Mouse (Mus musculus) midbrain, embryonic 15.5 days (tissue): ENCODE measurements at regions not wholly inside any gene's neighbourhood (a gene's known extent, or its start where the extent isn't known, plus 50 kb on each side); places are given as distances from the start of the nearest gene placed in this dataset.

Experiments used
- ATAC-seq: fragments of 200-750 bp; cut with Nextera tagmentation; replicated peaks from 2 replicates; pipeline ENCODE4 v1.8.0; 2017; ENCODE audit warnings: moderate TSS enrichment
- H3K27ac ChIP-seq: fragments of 300-500 bp; sonication (generic); 2 replicates; pipeline ENCODE4 v1.5.1; 2015; ENCODE audit warnings: mild to moderate bottlenecking, inconsistent platforms
- H3K27me3 ChIP-seq: fragments of 300-500 bp; sonication (generic); replicated peaks from 2 replicates; pipeline ENCODE4 v1.6.1; 2015; ENCODE audit warnings: inconsistent platforms
- H3K36me3 ChIP-seq: fragments of 300-500 bp; sonication (generic); replicated peaks from 2 replicates; pipeline ENCODE4 v1.6.1; 2015; ENCODE audit warnings: inconsistent platforms
- H3K4me1 ChIP-seq: fragments of 300-500 bp; sonication (generic); 2 replicates; pipeline ENCODE4 v1.6.1; 2015; ENCODE audit warnings: inconsistent platforms
- H3K4me2 ChIP-seq: fragments of 300-500 bp; sonication (generic); 2 replicates; pipeline ENCODE4 v1.6.1; 2015; ENCODE audit warnings: inconsistent platforms, mild to moderate bottlenecking, moderate library complexity
- H3K4me3 ChIP-seq: fragments of 300-500 bp; sonication (generic); 2 replicates; pipeline ENCODE4 v1.5.1; 2015; ENCODE audit warnings: mild to moderate bottlenecking, inconsistent platforms
- H3K9ac ChIP-seq: fragments of 300-500 bp; sonication (generic); 2 replicates; pipeline ENCODE4 v1.6.1; 2015; ENCODE audit warnings: mild to moderate bottlenecking, inconsistent platforms
- H3K9me3 ChIP-seq: fragments of 300-500 bp; sonication (generic); 2 replicates; pipeline ENCODE4 v1.6.1; 2016; ENCODE audit warnings: inconsistent platforms
- WGBS: fragments of 180-500 bp; shearing (Covaris S2); methylation state at CpG from one replicate; pipeline ENCODE4 v1.1.7; 2015; ENCODE audit warnings: mixed read lengths; 5-methylcytosine and 5-hydroxymethylcytosine counted together

DNA sequence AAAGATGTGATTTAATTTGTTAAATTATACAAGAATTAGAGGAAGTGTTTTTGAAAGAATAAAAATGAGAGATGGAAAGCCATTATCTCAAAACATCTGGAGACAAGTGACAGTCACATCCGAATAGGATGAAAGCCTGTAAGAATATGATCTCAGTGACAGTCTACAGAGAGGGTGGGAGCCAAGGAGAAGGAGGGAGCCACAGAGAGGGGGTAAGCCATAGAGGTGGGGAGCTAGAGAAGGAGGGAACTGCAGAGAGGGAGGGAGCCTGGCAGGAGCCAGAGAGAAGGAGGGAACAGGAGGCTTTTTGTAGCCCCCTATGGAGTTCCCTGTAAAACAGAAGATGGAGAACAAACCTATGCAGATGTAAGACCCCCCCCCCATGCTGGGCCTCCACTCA is 438.4 kb downstream of the Atp23 start:
- no peak overlapping the region for H3K4me3 ChIP-seq
- H3K9ac ChIP-seq = no peak overlapping the region
- 73% methylated on average over 1 of the region's 1 CpGs for WGBS
- no peaks in the 10 kb centered on the region for H3K4me1 ChIP-seq
- H3K27me3 ChIP-seq = no peaks in the 10 kb centered on the region
- H3K36me3 ChIP-seq = no peaks in the 10 kb centered on the region
- no peak overlapping the region for H3K27ac ChIP-seq
- H3K9me3 ChIP-seq = no peaks in the 10 kb centered on the region; the same call in 1 of the 2 replicates
- H3K4me2 ChIP-seq = no peak overlapping the region
- no peak for ATAC-seq

DNA sequence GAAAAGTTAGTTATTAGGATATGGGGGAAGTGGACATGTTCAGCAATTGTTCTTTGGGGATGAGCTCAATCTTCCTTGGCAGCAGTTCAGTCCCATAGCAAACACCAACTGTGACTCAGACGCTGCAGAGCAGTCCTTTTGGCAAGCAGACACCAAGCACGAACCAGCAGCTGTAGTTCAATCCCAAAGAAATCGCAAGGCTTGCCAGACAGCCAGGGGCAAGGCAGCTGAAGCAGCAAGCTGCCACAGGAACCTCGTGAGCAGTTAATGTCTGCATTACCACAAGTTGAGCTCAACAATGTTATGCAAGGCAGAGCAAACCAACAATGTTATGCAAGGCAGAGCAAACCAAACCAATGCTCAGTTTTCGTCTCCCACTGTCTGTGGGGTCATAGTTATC is 442.6 kb downstream of the Atp23 start:
- no peaks in the 10 kb centered on the region for H3K9me3 ChIP-seq
- H3K4me1 ChIP-seq = no peaks in the 10 kb centered on the region
- no peaks in the 10 kb centered on the region for H3K27me3 ChIP-seq
- ATAC-seq = no peak
- no peaks in the 10 kb centered on the region for H3K36me3 ChIP-seq
- no peak overlapping the region for H3K9ac ChIP-seq
- no peak overlapping the region for H3K4me2 ChIP-seq
- no peak overlapping the region for H3K27ac ChIP-seq
- WGBS = 77% methylated on average over 5 of the region's 5 CpGs
- no peak overlapping the region for H3K4me3 ChIP-seq

DNA sequence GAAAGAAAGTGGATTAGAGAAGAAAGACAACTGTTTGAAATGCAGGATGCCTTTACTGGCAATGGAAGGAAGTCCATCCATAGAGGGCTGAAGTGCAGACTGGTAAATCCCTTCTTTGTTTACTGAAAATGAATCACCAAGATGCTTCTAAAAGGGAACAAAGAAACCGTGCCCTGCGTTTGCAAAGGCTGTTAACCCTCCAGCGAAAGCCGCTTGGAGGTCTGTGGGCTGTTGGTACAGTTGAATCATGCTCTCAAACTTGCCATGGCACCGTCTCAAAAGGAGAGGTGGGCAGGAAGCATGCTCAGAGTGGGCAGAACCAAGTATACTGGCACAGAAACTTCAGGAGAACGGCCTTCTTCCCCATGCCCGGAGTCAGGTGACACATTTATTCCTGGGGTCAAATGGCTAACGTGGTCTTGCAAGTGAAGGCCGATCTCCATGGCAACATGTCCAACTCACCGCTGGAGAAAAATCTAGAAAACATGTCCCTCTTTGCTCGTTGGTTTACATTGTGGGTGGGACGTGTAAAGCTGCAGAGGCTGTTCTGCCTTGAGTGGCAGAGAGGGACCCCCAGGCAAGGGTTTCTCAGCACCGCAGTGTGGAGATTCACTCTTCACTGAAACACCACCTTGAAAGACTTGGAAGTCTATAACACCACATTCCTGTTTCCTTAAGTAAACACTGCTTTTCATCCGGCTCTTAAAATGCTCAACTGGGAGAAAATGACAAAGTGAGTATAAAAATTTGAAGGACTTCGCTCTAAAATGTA is 448.2 kb downstream of the Atp23 start:
- H3K4me2 ChIP-seq = no peak overlapping the region
- H3K27ac ChIP-seq = no peak overlapping the region
- no peak overlapping the region for H3K4me3 ChIP-seq
- H3K9ac ChIP-seq = no peak overlapping the region
- H3K9me3 ChIP-seq = no peaks in the 10 kb centered on the region
- peaks cover 4% of the 10 kb centered on the region; the same call in 1 of the 2 replicates for H3K4me1 ChIP-seq
- no peaks in the 10 kb centered on the region for H3K36me3 ChIP-seq
- 0 out of 2 replicates have a peak, but pooled peaks have one; percentile 48 for ATAC-seq
- 44% methylated on average over 15 of the region's 15 CpGs for WGBS
- H3K27me3 ChIP-seq = no peaks in the 10 kb centered on the region

DNA sequence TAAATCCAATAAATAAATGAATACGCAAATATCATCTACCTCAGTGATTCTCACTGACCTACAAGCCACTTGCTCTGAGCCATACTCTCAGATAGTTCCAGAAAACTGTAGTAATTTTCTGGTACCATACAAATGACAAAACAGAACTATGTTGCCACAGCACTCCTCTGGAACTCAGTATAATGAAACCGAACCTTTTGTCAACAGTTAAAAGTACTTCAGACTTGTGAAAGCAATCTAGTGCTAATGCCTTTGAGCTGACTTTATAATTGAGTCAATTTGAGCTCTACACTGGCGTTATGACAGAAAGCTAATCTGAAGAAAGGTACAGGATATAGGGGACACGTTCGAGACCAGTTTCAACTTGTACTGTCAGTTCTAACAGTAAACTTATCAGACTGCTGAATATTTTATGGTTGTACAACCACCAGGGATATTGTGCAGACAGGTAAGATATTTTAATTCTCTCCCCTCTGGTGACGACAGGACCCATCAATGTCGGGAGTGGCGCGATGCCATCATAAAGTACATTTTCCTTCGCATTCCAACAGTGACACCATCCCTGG is 449.0 kb downstream of the Atp23 start:
- no peaks in the 10 kb centered on the region for H3K27me3 ChIP-seq
- WGBS = 67% methylated on average over 10 of the region's 10 CpGs
- no peaks in the 10 kb centered on the region for H3K36me3 ChIP-seq
- H3K9me3 ChIP-seq = no peaks in the 10 kb centered on the region
- H3K4me2 ChIP-seq = no peak overlapping the region
- no peak overlapping the region for H3K27ac ChIP-seq
- H3K4me1 ChIP-seq = peaks cover 4% of the 10 kb centered on the region; the same call in 1 of the 2 replicates
- no peak overlapping the region for H3K4me3 ChIP-seq
- no peak overlapping the region for H3K9ac ChIP-seq
- ATAC-seq = no peak

DNA sequence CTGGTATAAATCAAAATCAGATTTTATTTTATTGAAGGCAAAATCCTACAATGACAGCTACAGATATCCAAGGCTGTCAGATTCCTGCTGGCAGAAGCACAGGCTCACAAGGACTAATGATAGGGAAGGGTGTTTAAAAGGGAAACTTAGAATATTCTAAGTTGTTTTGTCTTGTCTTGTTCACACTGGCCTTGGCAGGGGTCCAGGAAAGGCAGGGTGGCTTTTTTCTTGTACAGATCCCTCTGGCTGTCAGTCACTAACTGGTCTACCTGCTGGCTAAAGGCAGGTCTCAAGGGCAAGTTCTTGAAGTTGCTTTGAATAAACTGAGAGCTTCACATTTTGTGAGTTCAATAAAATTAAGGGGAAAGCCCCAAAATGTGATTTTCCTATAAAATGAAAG is 465.3 kb downstream of the Lrig3 start:
- H3K9ac ChIP-seq = no peak overlapping the region
- H3K36me3 ChIP-seq = no peaks in the 10 kb centered on the region
- no peaks in the 10 kb centered on the region for H3K9me3 ChIP-seq
- H3K27ac ChIP-seq = no peak overlapping the region
- no peaks in the 10 kb centered on the region for H3K27me3 ChIP-seq
- no peak overlapping the region for H3K4me3 ChIP-seq
- H3K4me2 ChIP-seq = no peak overlapping the region
- no peaks in the 10 kb centered on the region for H3K4me1 ChIP-seq
- ATAC-seq = no peak

DNA sequence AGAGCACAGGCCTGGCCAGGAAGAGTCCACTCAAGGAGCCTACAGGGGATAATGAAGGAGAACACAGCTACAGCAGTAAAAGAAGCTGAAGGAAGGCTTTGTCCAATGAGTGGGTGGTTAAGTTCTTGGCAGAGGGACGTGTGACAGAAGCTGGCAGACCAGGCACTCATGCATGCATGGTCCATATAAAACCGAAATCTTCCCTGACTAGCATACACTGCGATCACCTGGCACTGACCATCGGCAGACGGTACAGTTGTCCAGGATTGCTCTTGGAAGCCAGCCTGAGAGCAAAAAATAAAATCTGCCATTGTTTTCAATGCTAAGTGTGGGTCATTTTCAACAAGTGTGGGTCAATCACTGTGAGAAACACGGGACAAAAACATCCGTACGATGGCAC is 464.4 kb downstream of the Lrig3 start:
- no peaks in the 10 kb centered on the region for H3K4me1 ChIP-seq
- no peak for ATAC-seq
- no peaks in the 10 kb centered on the region for H3K36me3 ChIP-seq
- H3K27me3 ChIP-seq = no peaks in the 10 kb centered on the region
- H3K4me2 ChIP-seq = no peak overlapping the region
- H3K4me3 ChIP-seq = no peak overlapping the region
- no peak overlapping the region for H3K27ac ChIP-seq
- no peak overlapping the region for H3K9ac ChIP-seq
- H3K9me3 ChIP-seq = no peaks in the 10 kb centered on the region
- 88% methylated on average over 8 of the region's 8 CpGs for WGBS

DNA sequence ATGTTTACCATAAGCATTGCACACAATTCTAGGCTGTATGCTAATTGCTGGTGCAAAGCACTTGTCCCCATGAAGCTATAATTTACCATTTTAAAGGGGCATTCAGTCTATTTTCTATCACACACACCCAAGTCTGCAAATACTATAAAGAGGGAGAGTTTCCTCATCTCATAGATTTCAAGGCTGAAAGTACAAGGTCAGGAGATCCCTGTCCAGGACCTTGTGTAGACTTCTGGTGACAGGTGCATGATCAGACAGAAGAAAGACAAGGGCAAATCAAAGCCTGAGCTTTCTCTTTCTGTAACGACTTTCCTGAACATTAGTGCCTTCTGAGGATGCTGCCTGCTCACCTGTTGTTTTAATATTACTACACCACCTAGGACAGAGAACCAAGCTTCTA is 463.5 kb downstream of the Lrig3 start:
- Histone ChIP-seq H3K4me2 (no peak overlapping the region), H3K36me3 (no peaks in the 10 kb centered on the region), H3K4me1 (no peaks in the 10 kb centered on the region), H3K27me3 (no peaks in the 10 kb centered on the region), H3K9me3 (no peaks in the 10 kb centered on the region), H3K4me3 (no peak overlapping the region), H3K27ac (no peak overlapping the region), H3K9ac (no peak overlapping the region)
- WGBS = 74% methylated on average over 1 of the region's 1 CpGs
- ATAC-seq = no peak

DNA sequence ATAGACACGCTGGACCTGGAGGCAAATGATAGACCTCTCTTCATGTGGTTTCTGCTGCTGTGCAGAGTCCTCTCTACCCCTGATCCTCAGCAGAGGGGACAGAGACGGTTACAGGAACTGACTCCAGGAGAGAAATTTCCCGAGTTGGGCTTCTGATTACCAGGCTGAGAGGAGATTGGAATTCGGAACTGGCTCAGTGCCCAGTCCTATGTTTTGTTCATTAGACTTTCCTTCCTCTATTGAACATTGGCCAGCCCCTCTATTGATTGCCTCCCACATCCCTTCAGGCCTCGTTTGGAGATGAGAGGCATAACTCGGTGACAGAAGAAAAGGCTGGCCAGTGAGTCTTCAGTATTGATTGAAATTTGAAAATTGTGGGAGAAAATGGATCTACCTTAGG is 456.1 kb downstream of the Lrig3 start:
- no peak for ATAC-seq
- H3K27ac ChIP-seq = no peak overlapping the region
- H3K36me3 ChIP-seq = no peaks in the 10 kb centered on the region
- H3K4me1 ChIP-seq = no peaks in the 10 kb centered on the region
- no peak overlapping the region for H3K4me2 ChIP-seq
- H3K27me3 ChIP-seq = no peaks in the 10 kb centered on the region
- H3K9me3 ChIP-seq = no peaks in the 10 kb centered on the region
- WGBS = 56% methylated on average over 6 of the region's 6 CpGs
- H3K4me3 ChIP-seq = no peak overlapping the region
- H3K9ac ChIP-seq = no peak overlapping the region

DNA sequence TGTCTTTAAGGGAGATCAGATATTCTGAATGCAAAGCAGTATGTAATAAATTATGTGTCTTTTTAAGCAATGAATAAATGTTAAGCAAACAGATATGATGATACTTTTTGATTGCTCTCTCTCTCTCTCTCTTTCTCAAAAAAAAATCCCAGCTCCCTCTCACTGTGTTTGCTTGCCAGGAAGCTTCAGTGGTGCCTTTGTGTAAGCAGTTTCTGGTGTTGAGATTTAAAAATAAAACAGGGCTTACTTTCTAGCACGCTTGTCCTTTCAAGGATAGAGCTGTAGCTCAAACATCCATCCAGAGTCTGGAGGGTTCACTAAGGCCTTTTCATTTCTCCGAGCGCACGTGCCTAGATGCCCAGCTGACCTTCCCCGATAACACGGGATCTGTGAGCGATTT is 447.8 kb downstream of the Lrig3 start:
- WGBS = 83% methylated on average over 7 of the region's 7 CpGs
- Histone ChIP-seq H3K4me2 (no peak overlapping the region), H3K9me3 (no peaks in the 10 kb centered on the region), H3K36me3 (no peaks in the 10 kb centered on the region), H3K9ac (no peak overlapping the region), H3K4me3 (no peak overlapping the region), H3K27ac (no peak overlapping the region), H3K4me1 (no peaks in the 10 kb centered on the region), H3K27me3 (no peaks in the 10 kb centered on the region)
- no peak for ATAC-seq

DNA sequence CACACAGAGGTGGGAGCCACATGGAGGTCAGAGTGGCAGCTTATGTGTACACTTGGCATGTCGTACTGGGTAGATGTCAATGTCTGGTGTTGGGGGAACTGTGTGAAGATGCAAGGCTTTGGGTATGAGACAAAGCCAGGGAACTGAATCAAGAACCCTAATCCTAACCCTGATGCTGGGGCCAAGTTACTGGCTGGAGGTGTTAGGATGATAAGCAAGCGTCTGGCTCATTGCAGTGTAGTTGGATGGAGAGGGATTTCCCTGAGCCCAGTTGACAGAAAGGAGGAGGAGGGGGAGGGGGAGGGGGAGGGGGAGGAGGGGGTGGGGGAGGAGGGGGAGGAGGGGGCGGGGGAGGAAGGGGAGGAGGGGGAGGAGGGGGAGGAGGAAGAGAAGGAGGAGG is 426.3 kb downstream of the Lrig3 start:
- 89% methylated on average over 1 of the region's 3 CpGs for WGBS

DNA sequence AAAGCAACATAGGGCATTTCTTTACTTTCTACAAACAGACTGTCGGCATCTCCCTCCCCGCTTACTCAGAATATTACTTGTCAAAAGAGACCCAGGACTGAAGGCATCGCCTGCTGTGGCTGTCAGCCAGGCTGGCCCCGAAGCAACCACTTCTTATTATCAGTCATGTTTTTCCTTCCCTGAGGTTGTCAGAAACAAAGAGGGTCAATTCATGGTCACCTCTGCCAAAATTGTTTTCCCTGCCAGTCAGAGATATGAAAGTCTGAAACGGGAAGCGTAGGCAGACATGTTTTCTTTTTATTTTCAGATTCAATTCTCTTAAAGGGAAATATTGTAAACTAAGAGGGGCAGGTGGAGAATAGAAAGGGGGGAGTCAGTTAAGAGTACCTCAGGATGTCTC is 425.8 kb downstream of the Lrig3 start:
- Histone ChIP-seq H3K4me3 (no peak overlapping the region), H3K4me1 (no peaks in the 10 kb centered on the region), H3K36me3 (no peaks in the 10 kb centered on the region), H3K27ac (peak overlapping the region; percentile 12; the same call in 1 of the 2 replicates), H3K9me3 (no peaks in the 10 kb centered on the region), H3K9ac (no peak overlapping the region), H3K4me2 (no peak overlapping the region), H3K27me3 (no peaks in the 10 kb centered on the region)
- no peak for ATAC-seq
- WGBS = 67% methylated on average over 6 of the region's 6 CpGs

More for the DNA sequence above, 426.3 kb downstream of the Lrig3 start:
- H3K4me2 ChIP-seq = no peak overlapping the region
- 0 out of 2 replicates have a peak overlapping the region, but pooled peaks have one; percentile 12 for H3K27ac ChIP-seq
- H3K36me3 ChIP-seq = no peaks in the 10 kb centered on the region
- no peaks in the 10 kb centered on the region for H3K4me1 ChIP-seq
- no peaks in the 10 kb centered on the region for H3K27me3 ChIP-seq
- no peak for ATAC-seq
- H3K9ac ChIP-seq = no peak overlapping the region
- no peak overlapping the region for H3K4me3 ChIP-seq
- H3K9me3 ChIP-seq = no peaks in the 10 kb centered on the region

DNA sequence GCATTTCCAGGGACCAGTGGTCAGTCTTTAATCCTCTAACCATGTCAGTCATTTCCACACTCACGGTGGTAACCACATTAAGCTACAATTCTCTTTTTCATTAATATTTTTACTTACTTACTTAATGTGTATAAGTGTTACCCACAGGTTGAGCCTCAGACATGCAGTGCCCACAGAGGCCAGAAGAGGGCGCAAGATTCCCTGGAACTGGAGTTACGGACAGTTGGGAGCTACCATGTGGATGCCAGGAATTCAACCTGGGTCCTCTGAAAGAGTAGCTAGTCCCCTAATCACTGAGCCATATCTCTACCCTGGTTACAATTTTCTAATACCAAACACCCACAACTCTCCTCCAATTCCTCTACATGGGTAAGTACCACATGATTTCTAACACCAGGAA is 420.5 kb downstream of the Lrig3 start:
- 72% methylated on average over 3 of the region's 3 CpGs for WGBS
- Histone ChIP-seq H3K4me1 (no peaks in the 10 kb centered on the region), H3K36me3 (no peaks in the 10 kb centered on the region), H3K4me3 (no peak overlapping the region), H3K4me2 (no peak overlapping the region), H3K27ac (no peak overlapping the region), H3K9ac (no peak overlapping the region), H3K27me3 (no peaks in the 10 kb centered on the region), H3K9me3 (no peaks in the 10 kb centered on the region)
- no peak for ATAC-seq

DNA sequence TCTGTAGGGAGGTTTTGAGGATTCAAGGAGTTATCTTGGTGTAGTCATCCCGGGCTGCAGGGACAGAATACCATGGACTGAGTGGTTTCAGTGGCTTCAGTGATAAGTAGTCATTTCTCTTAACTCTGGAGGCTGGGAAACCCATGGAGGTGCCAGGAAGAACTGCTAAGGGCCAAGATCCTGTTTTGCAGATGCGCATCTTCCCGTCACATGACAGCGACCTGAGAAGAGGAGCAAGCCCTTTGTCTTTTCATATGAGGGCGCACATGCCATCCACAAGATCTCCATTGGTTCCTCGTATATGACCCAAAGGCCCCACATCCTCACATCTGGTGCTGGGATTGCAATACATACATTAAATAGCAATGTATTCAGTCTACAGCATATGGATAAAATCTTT is 419.7 kb downstream of the Lrig3 start:
- Histone ChIP-seq H3K27me3 (no peaks in the 10 kb centered on the region), H3K9me3 (no peaks in the 10 kb centered on the region), H3K36me3 (no peaks in the 10 kb centered on the region), H3K27ac (no peak overlapping the region), H3K9ac (no peak overlapping the region), H3K4me3 (no peak overlapping the region), H3K4me2 (no peak overlapping the region), H3K4me1 (no peaks in the 10 kb centered on the region)
- ATAC-seq = no peak
- WGBS = 98% methylated on average over 6 of the region's 6 CpGs
